Mouse (Mus musculus): ENCODE results near the gene Trib3. TPM values are rescaled to one million over a fixed set of nuclear protein-coding genes. Genes with fewer than 3 reads are reported as not detected.

Gene Trib3
- polyA plus RNA-seq, 1 experiment from 2014 or later, result 1.4 TPM

- H3K4me3 ChIP-seq (ENCODE audit: low read depth, low read length), result no peak overlapping the region
- no peaks in the 10 kb centered on the region for H3K4me1 ChIP-seq (ENCODE audit: control insufficient read depth, insufficient read depth, low read length)
- no peak overlapping the region for H3K4me2 ChIP-seq (ENCODE audit: low read depth)
- H3K27ac ChIP-seq (ENCODE audit: low read depth, low read length), result no peak overlapping the region
- H3K27me3 ChIP-seq (ENCODE audit: control insufficient read depth, insufficient read depth, low read length), result no peaks in the 10 kb centered on the region
- WGBS, result 81% methylated on average over 13 of the region's 13 CpGs
- no peak for DNase-seq (ENCODE audit: low spot score)
- no peaks in the 10 kb centered on the region for H3K9me3 ChIP-seq (ENCODE audit: control insufficient read depth, low read length)
- ATAC-seq (ENCODE audit: insufficient read depth, low FRiP score, low TSS enrichment), result no peak
- H3K36me3 ChIP-seq (ENCODE audit: control insufficient read depth, insufficient read depth, low read length), result no peaks in the 10 kb centered on the region
- H3K9ac ChIP-seq (ENCODE audit: low read length), result no peak overlapping the region
Measured at GRCm38 (mm10) chr2:152338319-152338718, 5.5 kb downstream of the Trib3 start.

GRCm38 (mm10) chr2:152337591-152338212, 6.1 kb downstream of the Trib3 start:
- DNase-seq (ENCODE audit: low spot score), result no peak
- Histone ChIP-seq H3K27ac (ENCODE audit: low read depth, low read length) (no peak overlapping the region), H3K27me3 (ENCODE audit: control insufficient read depth, insufficient read depth, low read length) (no peaks in the 10 kb centered on the region), H3K9ac (ENCODE audit: low read length) (no peak overlapping the region), H3K9me3 (ENCODE audit: control insufficient read depth, low read length) (no peaks in the 10 kb centered on the region), H3K4me2 (ENCODE audit: low read depth) (no peak overlapping the region), H3K4me1 (ENCODE audit: control insufficient read depth, insufficient read depth, low read length) (no peaks in the 10 kb centered on the region), H3K4me3 (ENCODE audit: low read depth, low read length) (no peak overlapping the region), H3K36me3 (ENCODE audit: control insufficient read depth, insufficient read depth, low read length) (no peaks in the 10 kb centered on the region)
- no peak for ATAC-seq (ENCODE audit: insufficient read depth, low FRiP score, low TSS enrichment)
- WGBS, result 87% methylated on average over 11 of the region's 11 CpGs

- Histone ChIP-seq H3K4me2 (ENCODE audit: low read depth) (no peak overlapping the region), H3K27me3 (ENCODE audit: control insufficient read depth, insufficient read depth, low read length) (no peaks in the 10 kb centered on the region), H3K36me3 (ENCODE audit: control insufficient read depth, insufficient read depth, low read length) (no peaks in the 10 kb centered on the region), H3K27ac (ENCODE audit: low read depth, low read length) (no peak overlapping the region), H3K4me1 (ENCODE audit: control insufficient read depth, insufficient read depth, low read length) (no peaks in the 10 kb centered on the region), H3K9ac (ENCODE audit: low read length) (no peak overlapping the region), H3K4me3 (ENCODE audit: low read depth, low read length) (no peak overlapping the region), H3K9me3 (ENCODE audit: control insufficient read depth, low read length) (no peaks in the 10 kb centered on the region)
- no peak for DNase-seq (ENCODE audit: low spot score)
- ATAC-seq (ENCODE audit: insufficient read depth, low FRiP score, low TSS enrichment), result no peak
- 85% methylated on average over 1 of the region's 1 CpGs for WGBS
Measured at GRCm38 (mm10) chr2:152336856-152337255, 7.0 kb downstream of the Trib3 start.

- no peak for ATAC-seq (ENCODE audit: insufficient read depth, low FRiP score, low TSS enrichment)
- WGBS, result 52% methylated on average over 9 of the region's 11 CpGs
- H3K27ac ChIP-seq (ENCODE audit: low read depth, low read length), result no peak overlapping the region
Measured at GRCm38 (mm10) chr2:152335289-152335820, 8.5 kb downstream of the Trib3 start.

DNA sequence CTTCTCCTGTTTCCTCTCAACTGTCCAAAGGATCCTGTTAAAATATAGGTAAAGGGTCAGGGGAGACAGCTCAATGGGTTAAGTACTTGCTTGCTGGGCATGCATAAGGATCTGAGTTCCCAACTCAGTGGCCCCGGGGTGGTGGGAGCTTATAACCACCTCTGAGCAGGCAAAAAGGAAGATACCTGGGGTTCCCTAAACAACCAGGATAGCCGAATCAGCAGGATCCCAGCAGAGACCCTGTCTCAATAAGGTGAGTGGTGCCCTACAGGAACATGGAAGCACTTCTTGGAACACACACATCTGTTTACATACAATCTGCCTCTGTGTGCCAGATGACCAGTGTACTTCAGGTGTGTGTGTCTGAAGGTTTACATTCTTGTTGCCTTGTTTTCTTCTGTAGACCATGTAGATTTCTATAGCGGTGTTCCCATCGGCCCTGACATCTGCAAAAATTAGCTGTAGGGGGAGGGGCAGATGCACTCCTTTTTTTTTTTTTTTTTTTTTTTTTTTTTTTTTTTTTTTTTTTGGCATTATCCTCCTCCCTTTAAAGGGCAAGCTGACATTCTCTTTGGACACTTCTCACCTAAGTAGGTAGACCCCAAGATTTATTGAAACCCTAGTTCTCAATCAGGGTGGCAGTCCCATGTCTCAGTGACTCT, 10.4 kb downstream of the Trib3 start:
- H3K36me3 ChIP-seq (ENCODE audit: control insufficient read depth, insufficient read depth, low read length), result peaks cover 3% of the 10 kb centered on the region; the same call in 1 of the 2 replicates
- H3K4me3 ChIP-seq (ENCODE audit: low read depth, low read length), result no peak overlapping the region
- DNase-seq (ENCODE audit: low spot score) (no peak), ATAC-seq (ENCODE audit: insufficient read depth, low FRiP score, low TSS enrichment) (no peak)
- H3K4me1 ChIP-seq (ENCODE audit: control insufficient read depth, insufficient read depth, low read length), result peaks cover 8% of the 10 kb centered on the region
- no peak overlapping the region for H3K9ac ChIP-seq (ENCODE audit: low read length)
- H3K27ac ChIP-seq (ENCODE audit: low read depth, low read length), result no peak overlapping the region
- no peak overlapping the region for H3K4me2 ChIP-seq (ENCODE audit: low read depth)
- no peaks in the 10 kb centered on the region for H3K27me3 ChIP-seq (ENCODE audit: control insufficient read depth, insufficient read depth, low read length)
- 73% methylated on average over 4 of the region's 4 CpGs for WGBS
- H3K9me3 ChIP-seq (ENCODE audit: control insufficient read depth, low read length), result no peaks in the 10 kb centered on the region

More at GRCm38 (mm10) chr2:152335289-152335820, 8.5 kb downstream of the Trib3 start:
- no peak for DNase-seq (ENCODE audit: low spot score)
- Histone ChIP-seq H3K36me3 (ENCODE audit: control insufficient read depth, insufficient read depth, low read length) (no peaks in the 10 kb centered on the region), H3K9ac (ENCODE audit: low read length) (no peak overlapping the region), H3K4me3 (ENCODE audit: low read depth, low read length) (no peak overlapping the region), H3K9me3 (ENCODE audit: control insufficient read depth, low read length) (no peaks in the 10 kb centered on the region), H3K27me3 (ENCODE audit: control insufficient read depth, insufficient read depth, low read length) (no peaks in the 10 kb centered on the region), H3K4me1 (ENCODE audit: control insufficient read depth, insufficient read depth, low read length) (peaks cover 8% of the 10 kb centered on the region), H3K4me2 (ENCODE audit: low read depth) (no peak overlapping the region)

DNA sequence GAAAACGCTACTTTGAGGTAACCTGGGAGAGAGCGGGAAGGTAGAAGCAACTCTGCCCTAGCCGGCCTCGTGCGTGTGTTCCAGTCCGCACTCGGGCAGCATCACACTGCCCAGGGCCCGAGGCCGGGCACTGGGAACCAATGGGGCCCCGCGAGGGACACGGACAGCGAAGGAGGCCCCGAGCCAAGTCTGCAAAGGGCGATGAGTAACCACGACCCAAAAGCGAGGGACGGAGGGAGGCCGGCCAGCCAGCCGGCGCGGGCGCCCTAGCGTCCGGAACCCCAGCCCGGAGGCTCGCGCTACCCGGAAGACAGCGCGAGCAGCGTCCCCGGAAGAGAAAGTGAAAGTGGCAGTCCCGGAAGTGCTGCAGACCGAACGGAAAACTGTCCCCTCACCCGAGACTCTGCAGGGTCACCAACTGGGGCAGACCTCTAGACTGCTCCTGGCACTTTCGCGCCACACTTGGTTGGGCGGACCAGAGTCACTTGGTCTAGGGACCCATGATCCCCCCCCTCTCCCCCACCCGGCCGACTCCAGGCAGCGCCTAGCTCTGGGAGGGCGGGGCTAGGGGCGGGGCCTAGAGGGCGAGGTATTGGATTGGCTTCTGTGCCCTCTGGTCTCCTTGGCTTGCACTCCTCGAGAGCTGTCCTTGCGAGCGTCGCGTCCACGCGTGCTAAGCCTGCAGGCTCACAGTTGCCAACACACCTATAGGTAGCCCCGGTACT, 11.6 kb downstream of the Trib3 start, which contains the start of gene Rbck1:
TSS of gene Rbck1 (minus strand) at position 553 of the 725 bp plus-strand sequence.
- peak within 1 kb of the TSS; percentile 90 for H3K4me2 ChIP-seq (ENCODE audit: low read depth)
- WGBS, result under 1% methylated on average over 54 of the region's 54 CpGs
- peak within 1 kb of the TSS; percentile 92 for H3K9ac ChIP-seq (ENCODE audit: low read length)
- peak within 1 kb of the TSS; percentile 78 for H3K27ac ChIP-seq (ENCODE audit: low read depth, low read length)
- H3K36me3 ChIP-seq (ENCODE audit: control insufficient read depth, insufficient read depth, low read length), result peaks cover 3% of the 10 kb centered on the region; the same call in 1 of the 2 replicates
- H3K4me1 ChIP-seq (ENCODE audit: control insufficient read depth, insufficient read depth, low read length), result peaks cover 8% of the 10 kb centered on the region
- no peaks in the 10 kb centered on the region for H3K9me3 ChIP-seq (ENCODE audit: control insufficient read depth, low read length)
- H3K27me3 ChIP-seq (ENCODE audit: control insufficient read depth, insufficient read depth, low read length), result no peaks in the 10 kb centered on the region
- H3K4me3 ChIP-seq (ENCODE audit: low read depth, low read length), result peak within 1 kb of the TSS; percentile 83
- DNase-seq (ENCODE audit: low spot score) (peak; percentile 92), ATAC-seq (ENCODE audit: insufficient read depth, low FRiP score, low TSS enrichment) (peak; percentile 95)

DNA sequence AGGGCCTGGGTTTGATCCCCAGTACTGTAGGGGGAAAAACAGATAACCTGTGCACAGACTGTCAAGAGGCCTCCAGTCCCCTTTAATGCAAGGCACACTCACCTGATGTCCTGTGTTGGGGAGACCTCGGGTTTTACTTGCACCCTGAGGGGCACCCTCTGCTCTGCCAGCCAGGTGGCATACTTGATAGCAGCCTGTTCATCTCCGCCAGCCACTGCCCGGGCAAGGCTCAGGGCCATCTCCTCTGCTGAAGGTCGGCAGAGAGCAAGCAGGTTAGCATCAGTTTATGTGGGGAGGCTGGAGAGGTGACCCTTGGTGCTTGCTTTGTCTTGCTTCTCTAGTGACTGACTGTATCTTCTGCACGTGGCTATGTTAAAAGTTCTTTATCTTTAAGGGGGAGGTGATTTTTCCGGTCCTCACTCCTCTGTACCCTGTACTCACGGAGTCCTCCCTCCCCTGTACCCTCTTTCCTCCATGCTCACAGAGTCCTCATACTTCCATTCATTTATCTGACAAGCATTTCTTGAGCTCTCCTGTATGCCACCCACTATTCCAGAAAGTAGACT, 12.9 kb downstream of the Trib3 start:
- H3K9ac ChIP-seq (ENCODE audit: low read length), result no peak overlapping the region
- H3K4me3 ChIP-seq (ENCODE audit: low read depth, low read length), result peak overlapping the region; percentile 83; the same call in 1 of the 2 replicates
- peaks cover 6% of the 10 kb centered on the region for H3K36me3 ChIP-seq (ENCODE audit: control insufficient read depth, insufficient read depth, low read length)
- peak overlapping the region; percentile 90 for H3K4me2 ChIP-seq (ENCODE audit: low read depth)
- WGBS, result 66% methylated on average over 7 of the region's 7 CpGs
- no peak overlapping the region for H3K27ac ChIP-seq (ENCODE audit: low read depth, low read length)
- no peak for DNase-seq (ENCODE audit: low spot score)
- peaks cover 8% of the 10 kb centered on the region for H3K4me1 ChIP-seq (ENCODE audit: control insufficient read depth, insufficient read depth, low read length)
- no peak for ATAC-seq (ENCODE audit: insufficient read depth, low FRiP score, low TSS enrichment)
- no peaks in the 10 kb centered on the region for H3K9me3 ChIP-seq (ENCODE audit: control insufficient read depth, low read length)
- H3K27me3 ChIP-seq (ENCODE audit: control insufficient read depth, insufficient read depth, low read length), result no peaks in the 10 kb centered on the region

- WGBS, result 82% methylated on average over 5 of the region's 5 CpGs
- ATAC-seq (ENCODE audit: insufficient read depth, low FRiP score, low TSS enrichment) (no peak), DNase-seq (ENCODE audit: low spot score) (no peak)
- Histone ChIP-seq H3K9me3 (ENCODE audit: control insufficient read depth, low read length) (no peaks in the 10 kb centered on the region), H3K27ac (ENCODE audit: low read depth, low read length) (no peak overlapping the region), H3K4me3 (ENCODE audit: low read depth, low read length) (no peak overlapping the region), H3K4me2 (ENCODE audit: low read depth) (no peak overlapping the region), H3K36me3 (ENCODE audit: control insufficient read depth, insufficient read depth, low read length) (peaks cover 16% of the 10 kb centered on the region), H3K4me1 (ENCODE audit: control insufficient read depth, insufficient read depth, low read length) (peaks cover 8% of the 10 kb centered on the region), H3K27me3 (ENCODE audit: control insufficient read depth, insufficient read depth, low read length) (no peaks in the 10 kb centered on the region), H3K9ac (ENCODE audit: low read length) (no peak overlapping the region)
Measured at GRCm38 (mm10) chr2:152327980-152328379, 15.9 kb downstream of the Trib3 start.
